Mouse (Mus musculus) c-Kit-positive CD71-positive TER-119-positive erythroid progenitor cells, embryonic 14.5 days (primary cell): ENCODE data around the gene Atp1a2.

ENCODE experiments used
- DNase-seq: peaks from one replicate; pipeline ENCODE4 v3.0.0-alpha.2; 2013; ENCODE audit warnings: low spot score

The Atp1a2 gene

GRCm38 (mm10) chr1:172323801-172324359 is 26.0 kb upstream of the Atp1a2 start:
- no peak for DNase-seq

- DNase-seq, result no peak
Observed at GRCm38 (mm10) chr1:172323298-172323697, 25.4 kb upstream of the Atp1a2 start.

- no peak for DNase-seq
Observed at GRCm38 (mm10) chr1:172322725-172323124, 24.9 kb upstream of the Atp1a2 start.

GRCm38 (mm10) chr1:172319921-172320411 is 22.1 kb upstream of the Atp1a2 start:
- DNase-seq, result no peak

GRCm38 (mm10) chr1:172319346-172319745 is 21.5 kb upstream of the Atp1a2 start:
- DNase-seq, result no peak

- DNase-seq, result no peak
Observed at GRCm38 (mm10) chr1:172318424-172319035, 20.7 kb upstream of the Atp1a2 start.

- no peak for DNase-seq
Observed at GRCm38 (mm10) chr1:172317946-172318345, 20.1 kb upstream of the Atp1a2 start.

- DNase-seq, result no peak
Observed at GRCm38 (mm10) chr1:172317431-172317830, 19.6 kb upstream of the Atp1a2 start.

- DNase-seq, result no peak
Observed at GRCm38 (mm10) chr1:172314911-172315310, 17.0 kb upstream of the Atp1a2 start.

- no peak for DNase-seq
Observed at GRCm38 (mm10) chr1:172313613-172314411, 15.9 kb upstream of the Atp1a2 start.

- no peak for DNase-seq
Observed at GRCm38 (mm10) chr1:172312768-172313561, 15.1 kb upstream of the Atp1a2 start.

- DNase-seq, result peak; percentile 80
Observed at GRCm38 (mm10) chr1:172311921-172312767, 14.3 kb upstream of the Atp1a2 start.

- peak; percentile 46 for DNase-seq
Observed at GRCm38 (mm10) chr1:172311248-172311906, 13.5 kb upstream of the Atp1a2 start.

- DNase-seq, result peak; percentile 86
Observed at GRCm38 (mm10) chr1:172309699-172310398, 12.0 kb upstream of the Atp1a2 start.

- no peak for DNase-seq
Observed at GRCm38 (mm10) chr1:172308409-172308808, 10.5 kb upstream of the Atp1a2 start.

GRCm38 (mm10) chr1:172307936-172308335 is 10.1 kb upstream of the Atp1a2 start:
- no peak for DNase-seq

- DNase-seq, result no peak
Observed at GRCm38 (mm10) chr1:172306885-172307284, 9.0 kb upstream of the Atp1a2 start.

GRCm38 (mm10) chr1:172306196-172306595 is 8.3 kb upstream of the Atp1a2 start:
- no peak for DNase-seq

- no peak for DNase-seq
Observed at GRCm38 (mm10) chr1:172305635-172306034, 7.8 kb upstream of the Atp1a2 start.

GRCm38 (mm10) chr1:172305153-172305552 is 7.3 kb upstream of the Atp1a2 start:
- DNase-seq, result no peak
